Mouse (Mus musculus) lung, adult 2 months (tissue): ENCODE data around the gene Tnrc18.

ENCODE experiments used
- CTCF ChIP-seq: fragments of 200-500 bp; IDR thresholded peaks from 2 replicates; pipeline ENCODE4 v1.5.1; 2011; ENCODE audit warnings: mild to moderate bottlenecking, low read length, control low read depth; ENCODE audit not compliant: insufficient read depth
- POLR2A ChIP-seq: fragments of 200-500 bp; IDR thresholded peaks from 2 replicates; pipeline ENCODE4 v1.6.1; 2011; ENCODE audit warnings: low read depth, mild to moderate bottlenecking, control low read depth, low read length, borderline replicate concordance; ENCODE audit errors: extremely low read depth

DNA sequence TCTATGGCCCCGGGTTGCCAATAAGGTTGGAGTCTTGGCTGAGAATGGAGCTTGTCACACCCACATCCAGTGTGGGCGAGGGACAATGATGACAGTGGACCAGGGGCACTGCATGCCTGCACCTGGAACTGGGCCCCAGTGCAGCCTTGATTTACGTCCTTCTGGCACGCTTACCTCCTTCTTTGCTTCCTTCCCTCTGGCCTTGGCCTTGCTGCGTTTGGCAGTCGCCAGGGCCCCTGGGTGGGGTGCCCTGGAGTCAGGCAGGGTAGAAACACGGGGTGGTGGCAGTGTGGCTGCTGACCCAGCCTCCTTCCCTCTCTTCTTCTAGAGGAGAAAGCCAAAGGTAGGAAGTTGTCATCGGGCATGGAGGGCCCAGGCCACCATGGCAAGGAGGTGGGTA is 77.5 kb downstream of the Tnrc18 start:
- TF ChIP-seq POLR2A (no peak), CTCF (no peak)
